Mouse (Mus musculus) WW6 (cell line): Measurements from ENCODE around the gene Rubcnl.
A peak's percentile ranks its signal among the peaks of the same experiment; 100 is the strongest.

Experiments used
- DNase-seq: peaks from one replicate; pipeline ENCODE4 v3.0.0-alpha.2; 2013; ENCODE audit warnings: low read depth, low spot score

Rubcnl gene

GRCm38 (mm10) chr14:75017877-75018825, 2.3 kb downstream of the Rubcnl start:
- no peak for DNase-seq

GRCm38 (mm10) chr14:75018829-75019228, 3.0 kb downstream of the Rubcnl start:
- no peak for DNase-seq

- DNase-seq: no peak
Observed at GRCm38 (mm10) chr14:75020581-75021253, 4.9 kb downstream of the Rubcnl start.

GRCm38 (mm10) chr14:75022522-75022921, 6.7 kb downstream of the Rubcnl start:
- no peak for DNase-seq

GRCm38 (mm10) chr14:75024793-75025710, 9.2 kb downstream of the Rubcnl start:
- DNase-seq: no peak

GRCm38 (mm10) chr14:75030764-75031163, 14.9 kb downstream of the Rubcnl start:
- no peak for DNase-seq

- DNase-seq: no peak
Observed at GRCm38 (mm10) chr14:75031999-75032575, 16.3 kb downstream of the Rubcnl start.

GRCm38 (mm10) chr14:75032742-75033141, 16.9 kb downstream of the Rubcnl start:
- no peak for DNase-seq

GRCm38 (mm10) chr14:75034240-75034639, 18.4 kb downstream of the Rubcnl start:
- no peak for DNase-seq

- DNase-seq: peak; percentile 54
Observed at GRCm38 (mm10) chr14:75035431-75035830, 19.6 kb downstream of the Rubcnl start.

- no peak for DNase-seq
Observed at GRCm38 (mm10) chr14:75045184-75045583, 29.4 kb downstream of the Rubcnl start.

- DNase-seq: no peak
Observed at GRCm38 (mm10) chr14:75052451-75052850, 36.6 kb downstream of the Rubcnl start.

- no peak for DNase-seq
Observed at GRCm38 (mm10) chr14:75054455-75055343, 38.9 kb downstream of the Rubcnl start.

GRCm38 (mm10) chr14:75056861-75057431, 41.1 kb downstream of the Rubcnl start:
- no peak for DNase-seq

- DNase-seq: peak; percentile 5
Observed at GRCm38 (mm10) chr14:75060562-75060961, 44.7 kb downstream of the Rubcnl start.

- no peak for DNase-seq
Observed at GRCm38 (mm10) chr14:75063936-75064335, 48.1 kb downstream of the Rubcnl start.

- DNase-seq: peak; percentile 11
Observed at GRCm38 (mm10) chr14:75064520-75064919, 48.7 kb downstream of the Rubcnl start.

GRCm38 (mm10) chr14:75065211-75065610, 49.4 kb downstream of the Rubcnl start:
- DNase-seq: no peak

GRCm38 (mm10) chr14:75068430-75069112, 52.7 kb downstream of the Rubcnl start:
- no peak for DNase-seq
